Mouse (Mus musculus) limb, embryonic 14.5 days (tissue): ENCODE data around the gene Gm10644. TPM values are rescaled to one million over a fixed set of nuclear protein-coding genes. Genes with fewer than 3 reads are reported as not detected.

Experiments
- ATAC-seq: fragments of 200-750 bp; cut with Nextera tagmentation; 2 replicates; pipeline ENCODE4 v1.8.0; 2017; ENCODE audit warnings: low read depth, moderate number of reproducible peaks, moderate TSS enrichment; ENCODE audit not compliant: low FRiP score
- DNase-seq: peaks from one replicate; pipeline ENCODE4 v3.0.0-alpha.2; 2015; ENCODE audit warnings: low spot score
- H3K27ac ChIP-seq: fragments of 300-500 bp; sonication (generic); replicated peaks from 2 replicates; pipeline ENCODE4 v1.5.1; 2014; ENCODE audit warnings: low read depth, mild to moderate bottlenecking, low read length, moderate library complexity, mixed read lengths
- H3K27me3 ChIP-seq: fragments of 300-500 bp; sonication (generic); 2 replicates; pipeline ENCODE4 v1.6.1; 2014; ENCODE audit warnings: low read length, mixed read lengths; ENCODE audit not compliant: control insufficient read depth, insufficient read depth
- H3K36me3 ChIP-seq: fragments of 300-500 bp; sonication (generic); 2 replicates; pipeline ENCODE4 v1.6.1; 2014; ENCODE audit warnings: mild to moderate bottlenecking, low read length, moderate library complexity, mixed read lengths; ENCODE audit not compliant: control insufficient read depth, insufficient read depth
- H3K4me1 ChIP-seq: fragments of 300-500 bp; sonication (generic); 2 replicates; pipeline ENCODE4 v1.6.1; 2014; ENCODE audit warnings: antibody characterized with exemption, low read length, mixed read lengths; ENCODE audit not compliant: control insufficient read depth, insufficient read depth
- H3K4me2 ChIP-seq: fragments of 300-500 bp; sonication (generic); replicated peaks from 2 replicates; pipeline ENCODE4 v1.6.1; 2014; ENCODE audit warnings: low read depth, mild to moderate bottlenecking, low read length, moderate library complexity; ENCODE audit not compliant: severe bottlenecking
- H3K4me3 ChIP-seq: fragments of 300-500 bp; sonication (generic); replicated peaks from 2 replicates; pipeline ENCODE4 v1.5.1; 2014; ENCODE audit warnings: low read length
- H3K9ac ChIP-seq: fragments of 300-500 bp; sonication (generic); 2 replicates; pipeline ENCODE4 v1.6.1; 2014; ENCODE audit warnings: mild to moderate bottlenecking, low read depth, low read length, moderate library complexity; ENCODE audit not compliant: severe bottlenecking
- H3K9me3 ChIP-seq: fragments of 300-500 bp; sonication (generic); 2 replicates; pipeline ENCODE4 v1.6.1; 2016; ENCODE audit warnings: low read length; ENCODE audit not compliant: control insufficient read depth
- POLR2A ChIP-seq: fragments of 200-500 bp; IDR thresholded peaks from 2 replicates; pipeline ENCODE4 v1.8.0; 2012; ENCODE audit warnings: inconsistent platforms, mild to moderate bottlenecking, moderate library complexity, borderline replicate concordance; ENCODE audit not compliant: insufficient read depth, insufficient read length; ENCODE audit errors: extremely low read depth
- WGBS: fragments of 180-500 bp; shearing (Covaris S2); extraction: QIAGEN DNeasy Blood & Tissue Kit; methylation state at CpG from one replicate; pipeline ENCODE4 v1.1.7; 2014; 5-methylcytosine and 5-hydroxymethylcytosine counted together
- polyA plus RNA-seq, 2 experiments: library from polyadenylated mRNA; depleted of rRNA in 1 of 2; stranded (reverse) in 1 of 2; unstranded in 1 of 2; fragments of >200 nt; fragmentation: Nextera tagmentation in 1 of 2; extraction: Ambion mirVana in 1 of 2; gene quantifications; 2 replicates each; pipeline versions ENCODE4 v1.2.1 to v1.2.3; 2012 to 2014

Gm10644 gene
- polyA plus RNA-seq, 2 experiments = 0.48 to 0.63 TPM

- 65% methylated on average over 5 of the region's 5 CpGs for WGBS
- Histone ChIP-seq H3K27me3 (no peaks in the 10 kb centered on the region), H3K36me3 (peaks cover 19% of the 10 kb centered on the region), H3K4me1 (peaks cover 4% of the 10 kb centered on the region; the same call in 1 of the 2 replicates), H3K9ac (no peak overlapping the region), H3K27ac (no peak overlapping the region), H3K9me3 (no peaks in the 10 kb centered on the region), H3K4me3 (no peak overlapping the region), H3K4me2 (no peak overlapping the region)
- ATAC-seq = no peak
- TF ChIP-seq POLR2A = no peak
- no peak for DNase-seq
Measured at GRCm38 (mm10) chr8:83911809-83912731, 42.9 kb downstream of the Gm10644 start.

- ATAC-seq (no peak), DNase-seq (no peak)
- Histone ChIP-seq H3K9ac (no peak overlapping the region), H3K4me1 (0 out of 2 replicates have a peak, but pooled peaks cover 1% of the 10 kb centered on the region), H3K27me3 (no peaks in the 10 kb centered on the region), H3K4me2 (no peak overlapping the region), H3K4me3 (no peak overlapping the region), H3K36me3 (peaks cover 15% of the 10 kb centered on the region), H3K9me3 (no peaks in the 10 kb centered on the region), H3K27ac (no peak overlapping the region)
- 54% methylated on average over 8 of the region's 8 CpGs for WGBS
- no peak for TF ChIP-seq POLR2A
Measured at GRCm38 (mm10) chr8:83909311-83909710, 45.7 kb downstream of the Gm10644 start.

GRCm38 (mm10) chr8:83908583-83908982 is 46.4 kb downstream of the Gm10644 start:
- ATAC-seq = no peak
- 89% methylated on average over 6 of the region's 6 CpGs for WGBS
- DNase-seq = no peak
- Histone ChIP-seq H3K4me2 (no peak overlapping the region), H3K9me3 (no peaks in the 10 kb centered on the region), H3K4me3 (no peak overlapping the region), H3K4me1 (peaks cover 4% of the 10 kb centered on the region; the same call in 1 of the 2 replicates), H3K36me3 (peaks cover 15% of the 10 kb centered on the region), H3K9ac (no peak overlapping the region), H3K27ac (no peak overlapping the region), H3K27me3 (no peaks in the 10 kb centered on the region)
- TF ChIP-seq POLR2A = no peak

GRCm38 (mm10) chr8:83902961-83903666 is 51.9 kb downstream of the Gm10644 start:
- peak overlapping the region; percentile 34; the same call in 1 of the 2 replicates for H3K9ac ChIP-seq
- H3K27ac ChIP-seq = peak overlapping the region; percentile 15; the same call in 1 of the 2 replicates
- peak overlapping the region; percentile 95 for H3K4me3 ChIP-seq
- H3K36me3 ChIP-seq = peaks cover 7% of the 10 kb centered on the region; the same call in 1 of the 2 replicates
- peak overlapping the region; percentile 74 for H3K4me2 ChIP-seq
- no peak for TF ChIP-seq POLR2A
- no peaks in the 10 kb centered on the region for H3K9me3 ChIP-seq
- DNase-seq (peak; percentile 36), ATAC-seq (no peak)
- WGBS = 7% methylated on average over 11 of the region's 13 CpGs
- peaks cover 31% of the 10 kb centered on the region for H3K4me1 ChIP-seq
- no peaks in the 10 kb centered on the region for H3K27me3 ChIP-seq

GRCm38 (mm10) chr8:83901566-83902485 is 53.2 kb downstream of the Gm10644 start:
- DNase-seq (no peak), ATAC-seq (no peak)
- no peaks in the 10 kb centered on the region for H3K27me3 ChIP-seq

More at GRCm38 (mm10) chr8:83901566-83902485, 53.2 kb downstream of the Gm10644 start:
- H3K9me3 ChIP-seq = no peaks in the 10 kb centered on the region
- peak overlapping the region; percentile 74 for H3K4me2 ChIP-seq
- peaks cover 42% of the 10 kb centered on the region for H3K4me1 ChIP-seq
- WGBS = 9% methylated on average over 14 of the region's 14 CpGs
- no peak overlapping the region for H3K27ac ChIP-seq
- H3K4me3 ChIP-seq = peak overlapping the region; percentile 95
- peak overlapping the region; percentile 87; the same call in 1 of the 2 replicates for H3K9ac ChIP-seq
- TF ChIP-seq POLR2A = no peak
- H3K36me3 ChIP-seq = peaks cover 4% of the 10 kb centered on the region; the same call in 1 of the 2 replicates
